ENCODE assay signal across 8 mouse cellular contexts in the genomic region with DNA sequence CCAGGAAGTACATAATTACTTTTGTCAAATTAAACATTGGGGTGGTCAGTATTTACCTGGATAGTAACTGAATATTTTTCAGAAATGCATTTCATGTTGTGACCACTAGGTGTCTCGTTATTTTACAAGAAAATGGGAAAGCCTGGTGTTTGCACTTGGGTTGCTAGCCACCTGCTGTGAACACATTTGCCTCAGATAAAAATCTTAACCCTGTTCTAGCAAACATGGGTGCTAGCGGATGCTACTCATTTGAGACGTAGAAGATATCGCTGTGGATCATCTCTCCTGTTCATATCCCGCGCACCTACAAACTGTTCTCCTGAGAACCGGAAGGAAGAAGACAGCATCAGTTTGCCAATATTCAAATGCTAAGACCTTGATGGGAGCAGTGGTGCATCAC. TPM values are rescaled to one million over a fixed set of nuclear protein-coding genes. Genes with fewer than 3 reads are reported as not detected.
DNase-seq lines count a peak whose midpoint lies in the region; TF ChIP-seq lines count a peak whose summit lies in the region.

No protein-coding gene starts in this region.

- no peak for DNase-seq in gastrocnemius, adult 2 months
- DNase-seq in gastrocnemius, postnatal 10 days: no peak
- DNase-seq in spleen, postnatal 36 days (ENCODE audit: low spot score in 2 of 2): peak; percentile 16 to 48
- no peak for DNase-seq in spleen, adult 18-20 months
- peak; percentile 32 for DNase-seq in forelimb bud, embryonic 11.5 days (ENCODE audit: low read depth, low spot score)
- peak; percentile 77 for DNase-seq in thymus, postnatal 0 days (ENCODE audit: low spot score)
- no peak for DNase-seq in heart, postnatal 4 days
- no peak for DNase-seq in urinary bladder, postnatal 14 days (ENCODE audit: low spot score)

- peak; percentile 76 for TF ChIP-seq CTCF in gastrocnemius, adult 2 months (IDR thresholded peaks at IDR 0.05)

- no peak overlapping the region for H3K27ac ChIP-seq in gastrocnemius, adult 2 months

- intact Hi-C loops in gastrocnemius, adult 2 months (cut with DNase I): loop anchor here (2.0 to 5.0 kb wide), 4 partner anchors 83 to 173 kb away; partner anchors contain the start of gene Slc24a1

- H3K4me3 ChIP-seq in gastrocnemius, adult 2 months: no peak overlapping the region

RNA-seq across cellular contexts. Expression of gene Dennd4a, which starts 31.5 kb away (rescaled TPM):
- total RNA-seq in gastrocnemius, adult 2 months (2021): 1 to 10 TPM; 2.7 to 3.8 TPM
- total RNA-seq in gastrocnemius, postnatal 10 days (2021): 10 to 100 TPM in 1 of 2 experiments, 1 to 10 TPM in 1; 7.7 to 13.1 TPM
- 6.6 and 8.9 TPM in 2 replicates for polyA plus RNA-seq in thymus, postnatal 0 days (2015; fragmentation: Nextera tagmentation; extraction: Ambion mirVana)
- total RNA-seq in heart, postnatal 4 days (2021): 10 to 100 TPM; 13.8 to 16.9 TPM

RNA-seq across cellular contexts. Expression of gene Rab11a, which starts 42.1 kb away (rescaled TPM):
- total RNA-seq in gastrocnemius, adult 2 months (2021): 10 to 100 TPM; 87.7 to 96.7 TPM
- 100 to 1,000 TPM; 137 to 142 TPM for total RNA-seq in gastrocnemius, postnatal 10 days (2021)
- 377 and 404 TPM in 2 replicates for polyA plus RNA-seq in thymus, postnatal 0 days (2015; fragmentation: Nextera tagmentation; extraction: Ambion mirVana)
- total RNA-seq in heart, postnatal 4 days (2021): 100 to 1,000 TPM; 268 to 285 TPM

Comparison
In these comparisons a context has a peak if more than half of its experiments do, and no peak if none do; other contexts are left out.
1. DNase-seq: peak in spleen, postnatal 36 days (2 of 2), forelimb bud, embryonic 11.5 days (single experiment) and thymus, postnatal 0 days (single experiment); none in gastrocnemius, adult 2 months (single experiment), gastrocnemius, postnatal 10 days (single experiment), spleen, adult 18-20 months (0 of 2), heart, postnatal 4 days (single experiment) and urinary bladder, postnatal 14 days (single experiment).